Mouse (Mus musculus) embryonic facial prominence, embryonic 11.5 days (tissue): ENCODE measurements around the gene Nop10. TPM values are rescaled to one million over a fixed set of nuclear protein-coding genes. Genes with fewer than 3 reads are reported as not detected.
"Not testable (repeated sequence)": the region's sequence is repeated elsewhere in the genome, so short reads cannot be mapped to it uniquely, and the experiment has no call there.

Source experiments
- ATAC-seq: fragments of 200-750 bp; cut with Nextera tagmentation; replicated peaks from 2 replicates; pipeline ENCODE4 v1.8.0; 2017; ENCODE audit warnings: low read depth; ENCODE audit not compliant: insufficient number of reproducible peaks, low FRiP score, low TSS enrichment
- DNase-seq: peaks from one replicate; pipeline ENCODE4 v3.0.0-alpha.2; 2015; ENCODE audit warnings: low spot score
- H3K27ac ChIP-seq: fragments of 300-500 bp; sonication (generic); replicated peaks from 2 replicates; pipeline ENCODE4 v1.5.1; 2014; ENCODE audit warnings: mild to moderate bottlenecking, low read depth, low read length, control low read depth
- H3K27me3 ChIP-seq: fragments of 300-500 bp; sonication (generic); 2 replicates; pipeline ENCODE4 v1.6.1; 2014; ENCODE audit warnings: mild to moderate bottlenecking, low read length, moderate library complexity, mixed read lengths; ENCODE audit not compliant: control insufficient read depth, insufficient read depth
- H3K36me3 ChIP-seq: fragments of 300-500 bp; sonication (generic); replicated peaks from 2 replicates; pipeline ENCODE4 v1.6.1; 2014; ENCODE audit warnings: low read depth, mild to moderate bottlenecking, low read length, moderate library complexity, mixed read lengths; ENCODE audit not compliant: control insufficient read depth, insufficient read depth
- H3K4me1 ChIP-seq: fragments of 300-500 bp; sonication (generic); 2 replicates; pipeline ENCODE4 v1.6.1; 2014; ENCODE audit warnings: low read length, mixed read lengths; ENCODE audit not compliant: control insufficient read depth, insufficient read depth
- H3K4me2 ChIP-seq: fragments of 300-500 bp; sonication (generic); 2 replicates; pipeline ENCODE4 v1.6.1; 2014; ENCODE audit warnings: low read depth, mild to moderate bottlenecking, control low read depth, low read length, moderate library complexity
- H3K4me3 ChIP-seq: fragments of 300-500 bp; sonication (generic); 2 replicates; pipeline ENCODE4 v1.5.1; 2014; ENCODE audit warnings: low read depth, low read length, control low read depth
- H3K9ac ChIP-seq: fragments of 300-500 bp; sonication (generic); replicated peaks from 2 replicates; pipeline ENCODE4 v1.6.1; 2014; ENCODE audit warnings: mild to moderate bottlenecking, control low read depth, low read length
- H3K9me3 ChIP-seq: fragments of 300-500 bp; sonication (generic); replicated peaks from 2 replicates; pipeline ENCODE4 v1.6.1; 2016; ENCODE audit warnings: mild to moderate bottlenecking, low read length, inconsistent platforms, mixed read lengths; ENCODE audit not compliant: control insufficient read depth
- WGBS: fragments of 180-500 bp; shearing (Covaris S2); extraction: QIAGEN DNeasy Blood & Tissue Kit; methylation state at CpG from one replicate; pipeline ENCODE4 v1.1.7; 2014; 5-methylcytosine and 5-hydroxymethylcytosine counted together
- polyA plus RNA-seq: library from polyadenylated mRNA; unstranded; fragments of >200 nt; fragmentation: Nextera tagmentation; extraction: Ambion mirVana; gene quantifications from 2 replicates; pipeline ENCODE4 v1.2.1, GENCODE M21; 2014

Gene Nop10
- polyA plus RNA-seq, 1 experiment from 2014 or later: 181 TPM

DNA sequence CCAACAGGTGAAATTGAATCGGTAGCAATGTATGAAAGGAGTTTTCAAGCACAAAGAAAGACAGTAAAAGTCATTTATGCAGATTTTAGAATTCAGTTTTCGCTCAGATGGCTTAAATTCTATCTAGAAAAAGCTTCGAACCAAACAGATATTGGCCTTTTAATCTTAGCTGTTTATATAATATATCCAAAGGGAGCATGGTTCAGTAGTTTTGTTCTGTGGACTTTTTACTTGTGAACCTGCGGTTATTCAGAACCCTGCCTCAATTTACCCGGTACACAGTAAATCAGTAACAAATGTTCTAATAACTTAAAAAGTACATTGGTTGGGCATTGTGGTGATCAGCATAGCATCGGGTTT lies 23.3 kb downstream of the Nop10 start:
- no peak overlapping the region for H3K27ac ChIP-seq
- H3K9me3 ChIP-seq: no peaks in the 10 kb centered on the region
- H3K4me2 ChIP-seq: peak overlapping the region; percentile 65
- no peaks in the 10 kb centered on the region for H3K4me1 ChIP-seq
- no peaks in the 10 kb centered on the region for H3K27me3 ChIP-seq
- DNase-seq (no peak), ATAC-seq (no peak)
- WGBS: 58% methylated on average over 6 of the region's 6 CpGs
- H3K9ac ChIP-seq: no peak overlapping the region
- no peaks in the 10 kb centered on the region for H3K36me3 ChIP-seq
- H3K4me3 ChIP-seq: peak overlapping the region; percentile 35

DNA sequence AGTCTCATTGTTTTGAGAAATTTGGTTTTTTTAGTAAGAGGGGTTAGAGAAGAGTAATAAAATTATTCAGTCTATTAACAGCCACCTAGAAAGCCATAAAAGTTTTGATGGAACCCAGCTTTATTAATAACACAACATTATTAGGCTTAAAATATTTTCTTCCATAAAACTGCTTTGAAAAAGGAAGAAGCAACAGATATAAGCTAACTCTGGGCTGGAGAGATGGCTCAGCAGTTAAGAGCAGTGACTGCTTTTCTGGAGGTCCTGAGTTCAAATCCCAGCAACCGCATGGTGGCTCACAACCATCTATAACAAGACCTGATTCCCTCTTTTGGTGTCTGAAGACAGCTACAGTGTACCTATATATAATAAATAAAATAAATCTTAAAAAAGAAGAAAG lies 24.3 kb downstream of the Nop10 start:
- H3K4me1 ChIP-seq, H3K4me2 ChIP-seq, H3K36me3 ChIP-seq, ATAC-seq, H3K27me3 ChIP-seq, H3K9me3 ChIP-seq, H3K27ac ChIP-seq, H3K4me3 ChIP-seq, DNase-seq, H3K9ac ChIP-seq: not testable (repeated sequence)
- 91% methylated on average over 1 of the region's 1 CpGs for WGBS

DNA sequence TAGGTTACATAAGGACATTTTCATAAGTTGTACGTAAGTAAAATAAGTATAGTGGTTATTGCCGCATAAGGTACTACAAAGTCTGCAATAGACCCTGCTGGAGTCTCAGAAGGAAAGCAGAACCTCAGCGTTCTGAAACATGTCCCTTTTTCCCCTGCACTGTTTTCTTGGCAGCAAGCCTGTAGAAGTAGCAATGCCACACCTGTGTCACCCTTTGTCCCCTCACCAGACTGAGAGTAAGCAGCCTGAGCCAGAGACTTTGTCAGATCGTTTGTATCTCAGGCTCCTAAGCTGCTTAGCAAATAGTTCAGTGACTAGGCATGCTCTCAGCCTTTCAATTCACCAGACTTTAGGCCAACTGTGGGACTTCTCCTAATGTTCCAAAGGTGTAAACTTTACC lies 25.3 kb downstream of the Nop10 start:
- Histone ChIP-seq H3K4me2 (no peak overlapping the region), H3K4me1 (no peaks in the 10 kb centered on the region), H3K9me3 (no peaks in the 10 kb centered on the region), H3K27me3 (no peaks in the 10 kb centered on the region), H3K36me3 (no peaks in the 10 kb centered on the region), H3K4me3 (no peak overlapping the region), H3K27ac (no peak overlapping the region), H3K9ac (no peak overlapping the region)
- ATAC-seq (no peak), DNase-seq (no peak)
- 72% methylated on average over 4 of the region's 4 CpGs for WGBS

DNA sequence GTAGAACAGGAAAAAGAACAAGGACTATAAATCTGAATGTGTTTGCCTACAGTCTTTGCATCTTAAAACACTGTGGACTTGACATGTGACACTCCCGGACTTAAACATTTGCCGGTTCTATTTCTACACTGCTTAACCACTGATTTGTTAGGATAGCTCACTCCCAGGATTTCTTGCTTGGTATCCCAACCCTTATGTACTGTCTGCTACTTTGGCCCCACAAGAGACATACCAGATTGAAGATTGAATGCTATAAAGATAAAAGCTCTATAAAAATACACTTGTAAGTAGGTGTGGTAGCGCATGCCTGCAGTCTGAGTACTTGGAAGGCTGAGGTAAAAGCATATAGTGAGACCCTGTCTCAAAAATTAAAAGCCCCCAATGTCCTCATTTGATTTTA lies 27.8 kb downstream of the Nop10 start:
- no peak overlapping the region for H3K9ac ChIP-seq
- H3K4me2 ChIP-seq: no peak overlapping the region
- no peak overlapping the region for H3K4me3 ChIP-seq
- no peak for ATAC-seq
- no peaks in the 10 kb centered on the region for H3K9me3 ChIP-seq
- H3K36me3 ChIP-seq: no peaks in the 10 kb centered on the region
- no peak for DNase-seq
- H3K27me3 ChIP-seq: no peaks in the 10 kb centered on the region
- 89% methylated on average over 3 of the region's 3 CpGs for WGBS
- H3K4me1 ChIP-seq: no peaks in the 10 kb centered on the region
- H3K27ac ChIP-seq: no peak overlapping the region

DNA sequence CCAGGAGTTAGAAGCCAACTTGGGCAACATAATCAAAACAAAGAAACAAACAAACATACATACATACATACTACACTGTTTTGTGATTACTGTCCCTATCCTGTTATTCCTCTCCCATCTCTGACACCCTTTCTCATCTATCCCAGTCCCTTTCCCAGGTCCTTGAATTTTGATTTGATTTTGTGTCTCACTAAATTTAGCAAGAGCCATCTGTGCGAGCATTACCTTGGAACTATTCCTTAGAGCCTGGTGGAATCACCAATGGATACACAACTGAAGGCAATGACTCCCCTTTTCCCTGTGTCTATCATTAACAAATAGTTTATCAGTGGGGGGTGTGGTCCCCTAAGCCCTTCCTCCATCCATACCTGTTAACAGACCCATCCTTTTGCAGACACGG lies 31.1 kb downstream of the Nop10 start:
- no peaks in the 10 kb centered on the region for H3K36me3 ChIP-seq
- H3K4me3 ChIP-seq: no peak overlapping the region
- ATAC-seq (no peak), DNase-seq (no peak)
- no peak overlapping the region for H3K9ac ChIP-seq
- H3K27ac ChIP-seq: no peak overlapping the region
- H3K27me3 ChIP-seq: no peaks in the 10 kb centered on the region
- WGBS: 82% methylated on average over 2 of the region's 2 CpGs
- no peak overlapping the region for H3K4me2 ChIP-seq
- H3K9me3 ChIP-seq: no peaks in the 10 kb centered on the region
- no peaks in the 10 kb centered on the region for H3K4me1 ChIP-seq

DNA sequence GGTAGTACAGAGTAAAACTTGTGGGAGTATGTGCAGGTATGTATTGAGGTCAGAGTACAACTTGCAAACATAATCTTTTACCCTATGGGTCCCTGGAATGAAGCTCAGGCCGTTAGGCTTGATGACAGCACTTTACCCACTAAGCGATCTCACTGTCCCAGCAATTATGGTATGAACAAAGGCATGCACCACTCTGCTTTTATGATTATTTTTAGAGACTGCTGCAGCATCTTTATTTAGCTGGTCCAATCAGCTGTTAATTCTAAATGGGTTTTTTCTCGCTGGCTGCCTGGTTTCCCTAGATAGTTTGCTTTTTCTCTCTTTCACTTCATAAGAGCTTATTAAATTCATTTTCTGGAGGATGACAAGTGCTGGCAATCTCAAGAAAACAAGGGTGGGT lies 34.5 kb downstream of the Nop10 start:
- Histone ChIP-seq H3K36me3 (no peaks in the 10 kb centered on the region), H3K4me1 (no peaks in the 10 kb centered on the region), H3K4me3 (no peak overlapping the region), H3K27me3 (no peaks in the 10 kb centered on the region), H3K9me3 (no peaks in the 10 kb centered on the region), H3K4me2 (no peak overlapping the region), H3K27ac (no peak overlapping the region), H3K9ac (no peak overlapping the region)
- no peak for ATAC-seq
- 87% methylated on average over 3 of the region's 3 CpGs for WGBS
- no peak for DNase-seq

DNA sequence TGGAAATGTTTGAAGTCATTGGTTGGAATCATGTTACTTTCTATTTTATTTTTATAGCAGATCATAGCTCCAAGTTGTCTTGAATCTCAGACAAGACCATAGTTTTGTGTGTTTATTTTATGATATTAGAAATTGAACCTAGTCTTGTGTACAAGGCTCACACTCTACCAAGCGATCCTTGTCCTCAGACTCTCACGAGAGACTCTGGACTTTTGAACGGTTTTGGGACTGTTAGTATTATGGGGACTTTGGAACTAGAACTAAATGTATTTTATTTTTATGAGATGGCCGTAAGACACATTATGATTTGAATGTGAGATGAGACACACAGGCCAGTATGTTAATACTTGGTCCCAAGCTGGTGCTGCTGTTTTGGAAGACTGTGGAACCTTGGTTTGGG lies 36.5 kb downstream of the Nop10 start:
- WGBS: 91% methylated on average over 4 of the region's 4 CpGs

DNA sequence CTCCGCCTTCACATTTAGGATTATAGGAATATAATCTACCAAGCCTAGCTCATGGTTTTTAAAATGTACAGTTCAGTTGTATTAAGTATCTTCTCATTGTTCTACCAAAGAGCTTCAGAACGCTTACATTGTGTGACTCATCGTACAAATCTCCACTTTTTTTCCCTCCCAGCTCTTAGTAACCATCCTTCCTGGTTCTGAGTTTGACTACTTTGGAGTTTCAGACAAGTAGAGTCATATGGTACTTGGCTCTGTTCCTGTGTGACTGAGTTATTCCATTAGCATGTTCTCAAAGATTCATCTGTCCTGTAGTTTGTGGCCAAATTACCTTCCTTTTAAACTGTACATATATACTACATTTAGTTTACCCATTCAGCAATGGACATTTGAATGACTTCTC lies 46.9 kb downstream of the Nop10 start:
- DNase-seq: no peak
- Histone ChIP-seq H3K4me1 (no peaks in the 10 kb centered on the region), H3K9me3 (no peaks in the 10 kb centered on the region), H3K27ac (no peak overlapping the region), H3K9ac (no peak overlapping the region), H3K4me3 (no peak overlapping the region), H3K36me3 (no peaks in the 10 kb centered on the region), H3K4me2 (no peak overlapping the region), H3K27me3 (no peaks in the 10 kb centered on the region)
- ATAC-seq: no peak
- WGBS: 92% methylated on average over 3 of the region's 3 CpGs

More for the DNA sequence above, 36.5 kb downstream of the Nop10 start:
- Histone ChIP-seq H3K36me3 (no peaks in the 10 kb centered on the region), H3K4me3 (no peak overlapping the region), H3K9ac (no peak overlapping the region), H3K9me3 (no peaks in the 10 kb centered on the region), H3K27me3 (no peaks in the 10 kb centered on the region), H3K4me1 (no peaks in the 10 kb centered on the region), H3K4me2 (no peak overlapping the region), H3K27ac (no peak overlapping the region)
- DNase-seq (no peak), ATAC-seq (no peak)
